In the genomic region with DNA sequence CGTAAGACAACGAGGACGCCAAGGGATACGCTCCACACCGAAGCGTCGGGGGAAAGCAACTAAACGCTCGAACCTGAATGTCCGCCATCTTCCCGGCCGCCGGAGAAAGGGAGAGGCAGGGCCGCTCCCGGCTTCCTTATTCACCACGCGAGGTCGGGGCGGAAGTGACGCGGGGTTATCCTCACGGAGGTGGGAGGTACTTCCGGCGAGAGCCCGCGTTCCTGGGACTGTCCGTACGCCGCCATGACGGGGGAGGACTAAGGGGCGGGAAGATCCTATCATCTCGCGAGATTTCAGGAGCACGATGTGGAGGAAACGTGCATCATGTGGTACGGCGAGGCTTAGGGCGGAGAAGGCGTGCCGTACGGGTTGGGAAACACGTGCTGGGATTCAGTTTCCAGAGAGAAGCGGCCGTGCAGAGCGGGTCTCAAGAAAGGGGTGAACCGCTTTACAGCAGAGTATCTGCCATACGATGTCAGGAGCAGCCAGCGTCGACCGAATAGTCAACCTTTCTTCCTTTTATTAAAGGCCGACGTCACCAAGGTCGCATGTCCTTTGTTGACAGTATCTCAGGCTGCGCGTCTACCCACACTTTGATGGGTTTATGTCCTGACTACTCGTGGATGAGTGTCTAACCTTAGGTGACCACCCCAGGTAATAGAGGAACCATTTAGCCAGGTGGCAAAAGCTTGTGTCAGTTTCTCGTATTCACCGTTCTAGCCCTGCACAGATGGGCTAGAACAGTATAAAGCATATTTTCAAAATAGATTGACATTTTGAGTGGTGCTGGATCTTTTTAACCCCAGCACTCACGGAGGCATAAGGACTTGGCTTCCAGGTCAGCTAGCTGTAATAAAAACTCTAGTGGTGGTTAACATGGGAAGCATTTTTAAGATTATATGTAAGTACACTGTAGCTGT, we compare ENCODE assay signal across 8 mouse cellular contexts. TPM values are rescaled to one million over a fixed set of nuclear protein-coding genes. Genes with fewer than 3 reads are reported as not detected.
A peak's percentile ranks its signal among the peaks of the same experiment; 100 is the strongest.
DNase-seq lines count a peak whose midpoint lies in the region; ATAC-seq and TF ChIP-seq lines count a peak whose summit lies in the region.

A gene (minus strand): TSS at position 216 of the 920 bp plus-strand sequence.

- peaks cover 69% of the 10 kb centered on the region for H3K36me3 ChIP-seq in embryonic facial prominence, embryonic 14.5 days (ENCODE audit: control insufficient read depth, insufficient read depth, low read length)
- H3K36me3 ChIP-seq in heart, adult 2 months (ENCODE audit: control insufficient read depth, insufficient read depth, low read length), result peaks cover 17% of the 10 kb centered on the region
- peaks cover 67% of the 10 kb centered on the region for H3K36me3 ChIP-seq in limb, embryonic 13.5 days
- H3K36me3 ChIP-seq in midbrain, embryonic 16.5 days (ENCODE audit: control insufficient read depth, insufficient read depth, low read length), result peaks cover 46% of the 10 kb centered on the region

- no peaks in the 10 kb centered on the region for H3K27me3 ChIP-seq in embryonic facial prominence, embryonic 14.5 days (replicated peaks; ENCODE audit: control insufficient read depth, insufficient read depth, low read length)
- H3K27me3 ChIP-seq in heart, adult 2 months (ENCODE audit: control insufficient read depth, insufficient read depth, low read length), result no peaks in the 10 kb centered on the region
- H3K27me3 ChIP-seq in limb, embryonic 13.5 days, result no peaks in the 10 kb centered on the region
- no peaks in the 10 kb centered on the region for H3K27me3 ChIP-seq in midbrain, embryonic 16.5 days (ENCODE audit: control insufficient read depth, insufficient read depth, low read depth, low read length)

- TF ChIP-seq POLR2A in heart, adult 2 months (IDR thresholded peaks at IDR 0.05; ENCODE audit: insufficient read depth, low read depth, low read length), result peak; percentile 87

- H3K4me3 ChIP-seq in embryonic facial prominence, embryonic 14.5 days (ENCODE audit: low read depth, low read length), result peak within 1 kb of the TSS; percentile 97
- peak within 1 kb of the TSS; percentile 94 for H3K4me3 ChIP-seq in heart, adult 2 months
- H3K4me3 ChIP-seq in limb, embryonic 13.5 days, result peak within 1 kb of the TSS; percentile 98
- peak within 1 kb of the TSS; percentile 91 for H3K4me3 ChIP-seq in midbrain, embryonic 16.5 days (ENCODE audit: low read depth, low read length)

- H3K9ac ChIP-seq in embryonic facial prominence, embryonic 14.5 days (ENCODE audit: low read depth, low read length), result peak within 1 kb of the TSS; percentile 99
- H3K9ac ChIP-seq in heart, adult 2 months (ENCODE audit: low read depth, low read length), result peak within 1 kb of the TSS; percentile 79
- H3K9ac ChIP-seq in limb, embryonic 13.5 days, result peak within 1 kb of the TSS; percentile 98
- peak within 1 kb of the TSS; percentile 93 for H3K9ac ChIP-seq in midbrain, embryonic 16.5 days (ENCODE audit: low read depth, low read length)

- peak; percentile 86 for ATAC-seq in embryonic facial prominence, embryonic 14.5 days (ENCODE audit: low read depth)
- ATAC-seq in limb, embryonic 13.5 days (ENCODE audit: low FRiP score, low read depth), result peak; percentile 79
- ATAC-seq in midbrain, embryonic 16.5 days, result peak; percentile 89

- peak within 1 kb of the TSS; percentile 70 for H3K4me2 ChIP-seq in embryonic facial prominence, embryonic 14.5 days (ENCODE audit: low read depth, low read length)
- peak within 1 kb of the TSS; percentile 94 for H3K4me2 ChIP-seq in limb, embryonic 13.5 days (replicated peaks)
- H3K4me2 ChIP-seq in midbrain, embryonic 16.5 days (ENCODE audit: low read length), result peak within 1 kb of the TSS; percentile 91

- peaks cover 21% of the 10 kb centered on the region for H3K4me1 ChIP-seq in embryonic facial prominence, embryonic 14.5 days (ENCODE audit: control insufficient read depth, insufficient read depth, low read length)
- H3K4me1 ChIP-seq in heart, adult 2 months (ENCODE audit: control insufficient read depth, insufficient read depth, low read length), result peaks cover 15% of the 10 kb centered on the region
- H3K4me1 ChIP-seq in limb, embryonic 13.5 days, result peaks cover 57% of the 10 kb centered on the region
- peaks cover 42% of the 10 kb centered on the region for H3K4me1 ChIP-seq in midbrain, embryonic 16.5 days (ENCODE audit: control insufficient read depth, insufficient read depth, low read length)

- intact Hi-C loops in heart, adult 2 months (cut with DNase I), result loop anchor here (5.0 kb wide), 1 partner anchor 107 kb away; a partner anchor contains a TSS

- peak within 1 kb of the TSS; percentile 92 for H3K27ac ChIP-seq in embryonic facial prominence, embryonic 14.5 days (replicated peaks; ENCODE audit: low read depth, low read length)
- H3K27ac ChIP-seq in heart, adult 2 months, result peak within 1 kb of the TSS; percentile 93
- peak within 1 kb of the TSS; percentile 92 for H3K27ac ChIP-seq in limb, embryonic 13.5 days
- H3K27ac ChIP-seq in midbrain, embryonic 16.5 days (ENCODE audit: low read length), result peak within 1 kb of the TSS; percentile 87

- H3K79me2 ChIP-seq in heart, adult 2 months (replicated peaks; ENCODE audit: control insufficient read depth, insufficient read depth, low read length), result no peaks in the 10 kb centered on the region; the same call in 1 of the 2 replicates

- TF ChIP-seq EP300 in heart, adult 2 months (IDR thresholded peaks at IDR 0.05; ENCODE audit: insufficient read depth, low read depth, low read length), result peak; percentile 89

- DNase-seq in 3T3-L1 (ENCODE audit: low read depth, low spot score), result peak; percentile 99
- peak; percentile 91 to 97 for DNase-seq in adrenal gland, postnatal 4 days (ENCODE audit: low spot score in 2 of 2)
- DNase-seq in embryonic facial prominence, embryonic 14.5 days (ENCODE audit: low spot score), result peak; percentile 100
- DNase-seq in heart, adult 2 months, result peak; percentile 98 to 99
- peak; percentile 99 for DNase-seq in kidney, adult 8-10 months
- DNase-seq in spleen, postnatal 10 days (ENCODE audit: low spot score in 2 of 2), result peak; percentile 91 to 98

- H3K9me3 ChIP-seq in embryonic facial prominence, embryonic 14.5 days (ENCODE audit: control insufficient read depth, low read length), result no peaks in the 10 kb centered on the region
- no peaks in the 10 kb centered on the region for H3K9me3 ChIP-seq in limb, embryonic 13.5 days
- no peaks in the 10 kb centered on the region for H3K9me3 ChIP-seq in midbrain, embryonic 16.5 days (replicated peaks; ENCODE audit: control insufficient read depth, low read length, poor library complexity, severe bottlenecking)

- under 1% methylated on average over 58 of the region's 59 CpGs for WGBS in embryonic facial prominence, embryonic 14.5 days
- WGBS in heart, adult 2 months, result 2% methylated on average over 59 of the region's 59 CpGs
- under 1% methylated on average over 59 of the region's 59 CpGs for WGBS in limb, embryonic 13.5 days
- under 1% methylated on average over 59 of the region's 59 CpGs for whole genome bisulfite sequencing in midbrain, embryonic 16.5 days

- TF ChIP-seq CTCF in heart, adult 2 months (IDR thresholded peaks at IDR 0.05), result peak; percentile 53

RNA-seq across cellular contexts. Expression of the gene that starts here (rescaled TPM):
- 1,000 to 10,000 TPM; 1,454 to 1,477 TPM for total RNA-seq in adrenal gland, postnatal 4 days (2021)
- polyA plus RNA-seq in embryonic facial prominence, embryonic 14.5 days (2014; fragmentation: Nextera tagmentation; extraction: Ambion mirVana), result 1,575 and 1,608 TPM in 2 replicates
- total RNA-seq in heart, adult 2 months (2021), result 100 to 1,000 TPM; 534 to 613 TPM
- 186 and 258 TPM in 2 replicates for polyA plus RNA-seq in heart, adult 2 months (2012; rRNA removed)
- polyA plus RNA-seq in limb, embryonic 13.5 days (2015; fragmentation: Nextera tagmentation; extraction: Ambion mirVana), result 1,512 and 1,535 TPM in 2 replicates
- 657 and 700 TPM in 2 replicates for polyA plus RNA-seq in midbrain, embryonic 16.5 days (2015; fragmentation: Nextera tagmentation; extraction: Ambion mirVana)

Comparison
In these comparisons a context has a peak if more than half of its experiments do, and no peak if none do; other contexts are left out.
1. Peak in every context shown above with its lines: DNase-seq, ATAC-seq, H3K4me3 ChIP-seq and H3K27ac ChIP-seq.